Mouse (Mus musculus) thymus, adult 2 months (tissue): ENCODE data around the gene Gm3417.
"Not testable (repeated sequence)": the region's sequence is repeated elsewhere in the genome, so short reads cannot be mapped to it uniquely, and the experiment has no call there.

Source experiments
- CTCF ChIP-seq: fragments of 200-500 bp; IDR thresholded peaks from 2 replicates; pipeline ENCODE4 v1.5.1; 2012; ENCODE audit warnings: mild to moderate bottlenecking, control low read depth, low read length, moderate library complexity, borderline replicate concordance; ENCODE audit not compliant: control insufficient read depth, poor library complexity, insufficient read depth; ENCODE audit errors: extremely low read depth
- POLR2A ChIP-seq: fragments of 200-500 bp; IDR thresholded peaks from 2 replicates; pipeline ENCODE4 v1.6.1; 2012; ENCODE audit warnings: mild to moderate bottlenecking, low read length, control low read depth, moderate library complexity; ENCODE audit not compliant: control insufficient read depth, poor library complexity, insufficient read depth; ENCODE audit errors: extremely low read depth

- TF ChIP-seq CTCF, POLR2A: not testable (repeated sequence)
Measured at GRCm38 (mm10) chr17:15009706-15010413, 31.3 kb upstream of the Gm3417 start, which contains the start of gene Gm3435.
